Mouse (Mus musculus) heart, embryonic 16.5 days (tissue): ENCODE measurements at regions not wholly inside any gene's neighbourhood (a gene's known extent, or its start where the extent isn't known, plus 50 kb on each side); places are given as distances from the start of the nearest gene placed in this dataset.
A peak's percentile ranks its signal among the peaks of the same experiment; 100 is the strongest.
"Not testable (repeated sequence)": the region's sequence is repeated elsewhere in the genome, so short reads cannot be mapped to it uniquely, and the experiment has no call there.

Source experiments
- ATAC-seq: fragments of 200-750 bp; cut with Nextera tagmentation; replicated peaks from 2 replicates; pipeline ENCODE4 v1.8.0; 2017; ENCODE audit warnings: moderate number of reproducible peaks; ENCODE audit not compliant: insufficient read depth, low FRiP score; ENCODE audit errors: extremely low read depth
- H3K27ac ChIP-seq: fragments of 300-500 bp; sonication (generic); 2 replicates; pipeline ENCODE4 v1.5.1; 2014; ENCODE audit warnings: mild to moderate bottlenecking, low read length, control low read depth, moderate library complexity
- H3K27me3 ChIP-seq: fragments of 300-500 bp; sonication (generic); 2 replicates; pipeline ENCODE4 v1.6.1; 2014; ENCODE audit warnings: low read length, mixed read lengths; ENCODE audit not compliant: control insufficient read depth, insufficient read depth
- H3K36me3 ChIP-seq: fragments of 300-500 bp; sonication (generic); 2 replicates; pipeline ENCODE4 v1.6.1; 2014; ENCODE audit not compliant: control insufficient read depth, insufficient read depth
- H3K4me1 ChIP-seq: fragments of 300-500 bp; sonication (generic); 2 replicates; pipeline ENCODE4 v1.6.1; 2014; ENCODE audit warnings: low read length, mixed read lengths; ENCODE audit not compliant: control insufficient read depth, insufficient read depth
- H3K4me2 ChIP-seq: fragments of 300-500 bp; sonication (generic); 2 replicates; pipeline ENCODE4 v1.6.1; 2014; ENCODE audit warnings: low read depth, mild to moderate bottlenecking, control low read depth, low read length
- H3K4me3 ChIP-seq: fragments of 300-500 bp; sonication (generic); 2 replicates; pipeline ENCODE4 v1.5.1; 2014; ENCODE audit warnings: mild to moderate bottlenecking, control low read depth, low read length
- H3K9ac ChIP-seq: fragments of 300-500 bp; sonication (generic); 2 replicates; pipeline ENCODE4 v1.6.1; 2014; ENCODE audit warnings: low read length, control low read depth
- H3K9me3 ChIP-seq: fragments of 300-500 bp; sonication (generic); replicated peaks from 2 replicates; pipeline ENCODE4 v1.6.1; 2016; ENCODE audit warnings: low read length; ENCODE audit not compliant: control insufficient read depth
- WGBS: fragments of 180-500 bp; shearing (Covaris S2); extraction: QIAGEN DNeasy Blood & Tissue Kit; methylation state at CpG from one replicate; pipeline ENCODE4 v1.1.7; 2014; 5-methylcytosine and 5-hydroxymethylcytosine counted together

GRCm38 (mm10) chr12:21680026-21680425, 262.6 kb upstream of the Ywhaq start:
- not testable (repeated sequence) for H3K27ac ChIP-seq, H3K9me3 ChIP-seq, ATAC-seq, H3K4me3 ChIP-seq, H3K36me3 ChIP-seq, H3K27me3 ChIP-seq, H3K4me1 ChIP-seq, H3K9ac ChIP-seq, H3K4me2 ChIP-seq
- 39% methylated on average over 3 of the region's 4 CpGs for WGBS

GRCm38 (mm10) chr12:21649381-21649780, 231.9 kb upstream of the Ywhaq start:
- 75% methylated on average over 8 of the region's 8 CpGs for WGBS
- H3K9me3 ChIP-seq = peaks cover 19% of the 10 kb centered on the region
- H3K9ac ChIP-seq, H3K4me3 ChIP-seq, H3K4me1 ChIP-seq, H3K27ac ChIP-seq, ATAC-seq, H3K27me3 ChIP-seq, H3K4me2 ChIP-seq, H3K36me3 ChIP-seq: not testable (repeated sequence)

- not testable (repeated sequence) for H3K9ac ChIP-seq, H3K4me2 ChIP-seq, H3K4me3 ChIP-seq, H3K9me3 ChIP-seq, ATAC-seq, H3K27me3 ChIP-seq, H3K4me1 ChIP-seq, H3K27ac ChIP-seq, H3K36me3 ChIP-seq
- 13% methylated on average over 2 of the region's 2 CpGs for WGBS
Measured at GRCm38 (mm10) chr12:21613781-21614180, 196.3 kb upstream of the Ywhaq start.

GRCm38 (mm10) chr12:21568415-21569040, 151.1 kb upstream of the Ywhaq start:
- no peak for ATAC-seq
- H3K27me3 ChIP-seq = no peaks in the 10 kb centered on the region
- H3K4me3 ChIP-seq = no peak overlapping the region
- no peak overlapping the region for H3K27ac ChIP-seq
- H3K4me2 ChIP-seq = no peak overlapping the region
- no peaks in the 10 kb centered on the region for H3K36me3 ChIP-seq
- WGBS = 56% methylated on average over 7 of the region's 7 CpGs
- no peak overlapping the region for H3K9ac ChIP-seq
- H3K9me3 ChIP-seq = no peaks in the 10 kb centered on the region
- no peaks in the 10 kb centered on the region for H3K4me1 ChIP-seq

GRCm38 (mm10) chr12:21543962-21544361, 126.5 kb upstream of the Ywhaq start:
- H3K9me3 ChIP-seq, H3K4me1 ChIP-seq, H3K4me3 ChIP-seq, H3K9ac ChIP-seq, H3K36me3 ChIP-seq, ATAC-seq, H3K4me2 ChIP-seq, H3K27me3 ChIP-seq, H3K27ac ChIP-seq: not testable (repeated sequence)
- 50% methylated on average over 2 of the region's 2 CpGs for WGBS

GRCm38 (mm10) chr12:21543153-21543894, 125.9 kb upstream of the Ywhaq start:
- peak; percentile 93 for ATAC-seq
- WGBS = 2% methylated on average over 34 of the region's 34 CpGs
- Histone ChIP-seq H3K9ac (peak overlapping the region; percentile 75), H3K4me2 (peak overlapping the region; percentile 67), H3K27ac (peak overlapping the region; percentile 30), H3K4me3 (peak overlapping the region; percentile 70)
- H3K4me1 ChIP-seq, H3K36me3 ChIP-seq, H3K27me3 ChIP-seq, H3K9me3 ChIP-seq: not testable (repeated sequence)

- H3K9me3 ChIP-seq = no peaks in the 10 kb centered on the region
- ATAC-seq = 0 out of 2 replicates have a peak, but pooled peaks have one; percentile 23
- H3K36me3 ChIP-seq = no peaks in the 10 kb centered on the region
- H3K27me3 ChIP-seq = no peaks in the 10 kb centered on the region
- H3K4me2 ChIP-seq = no peak overlapping the region
- H3K4me3 ChIP-seq = no peak overlapping the region
- no peak overlapping the region for H3K9ac ChIP-seq
- 58% methylated on average over 3 of the region's 3 CpGs for WGBS
- 0 out of 2 replicates have a peak, but pooled peaks cover 6% of the 10 kb centered on the region for H3K4me1 ChIP-seq
- H3K27ac ChIP-seq = no peak overlapping the region
Measured at GRCm38 (mm10) chr12:21531766-21532165, 114.3 kb upstream of the Ywhaq start.

GRCm38 (mm10) chr12:21529367-21529766, 111.9 kb upstream of the Ywhaq start:
- H3K4me1 ChIP-seq, H3K27me3 ChIP-seq, H3K27ac ChIP-seq, ATAC-seq, H3K9me3 ChIP-seq, H3K4me3 ChIP-seq, H3K36me3 ChIP-seq, H3K4me2 ChIP-seq, H3K9ac ChIP-seq: not testable (repeated sequence)
- 53% methylated on average over 3 of the region's 3 CpGs for WGBS

- H3K9ac ChIP-seq, H3K4me2 ChIP-seq, ATAC-seq, H3K27ac ChIP-seq, H3K4me1 ChIP-seq, H3K4me3 ChIP-seq, H3K36me3 ChIP-seq, H3K27me3 ChIP-seq, H3K9me3 ChIP-seq: not testable (repeated sequence)
- WGBS = 86% methylated on average over 8 of the region's 8 CpGs
Measured at GRCm38 (mm10) chr12:21527336-21527735, 109.9 kb upstream of the Ywhaq start.
